Mouse (Mus musculus) adrenal gland, postnatal 0 days (tissue): ENCODE results near the gene Gtf2a2. TPM values are rescaled to one million over a fixed set of nuclear protein-coding genes. Genes with fewer than 3 reads are reported as not detected.

Experiments used
- polyA plus RNA-seq: library from polyadenylated mRNA; unstranded; fragments of >200 nt; fragmentation: Nextera tagmentation; extraction: Ambion mirVana; gene quantifications from 2 replicates; pipeline ENCODE4 v1.2.1, GENCODE M21; 2015

The Gtf2a2 gene
- 179 and 182 TPM in 2 replicates for polyA plus RNA-seq

GRCm38 (mm10) chr9:70012408-70012901 lies at the start of gene Gtf2a2:
Gtf2a2 (plus strand) TSS chr9:70012550.

GRCm38 (mm10) chr9:69989303-69990121 lies 22.8 kb upstream of the Gtf2a2 start, which contains the start of gene Bnip2:
Bnip2 (plus strand) TSS chr9:69989466.

GRCm38 (mm10) chr9:70037988-70038387 lies 25.6 kb downstream of the Gtf2a2 start, which contains the start of gene Gcnt3:
Gcnt3 (minus strand) TSS chr9:70038088.

Other genes starting within 250 kb of the Gtf2a2 start
- gene Bnip2, start 23.1 kb upstream of the Gtf2a2 start, polyA plus RNA-seq = 68.3 and 85.1 TPM in 2 replicates
- gene Gcnt3, start 25.5 kb downstream of the Gtf2a2 start, polyA plus RNA-seq = 0.06 and 0.32 TPM in 2 replicates
- 2.4 and 3.5 TPM in 2 replicates for gene Fam81a, start 130.0 kb downstream of the Gtf2a2 start, polyA plus RNA-seq
- gene Myo1e, start 194.8 kb downstream of the Gtf2a2 start, polyA plus RNA-seq = 3.4 and 7.4 TPM in 2 replicates